Mouse (Mus musculus): ENCODE measurements around the gene Ppfia2.

GRCm38 (mm10) chr10:106959026-106959425, 488.9 kb downstream of the Ppfia2 start:
- TF ChIP-seq POLR2A (IDR thresholded peaks at IDR 0.05; ENCODE audit: insufficient read depth, low read depth, low read length): no peak
- TF ChIP-seq CTCF (IDR thresholded peaks at IDR 0.05): no peak

Measured in heart, adult 2 months (tissue).